Mouse (Mus musculus): ENCODE data around the gene Prr22. TPM values are rescaled to one million over a fixed set of nuclear protein-coding genes. Genes with fewer than 3 reads are reported as not detected.

Prr22 gene
- total and polyA plus RNA-seq, 2 experiments from 2014 or later, result 0.25 to 0.71 TPM

DNA sequence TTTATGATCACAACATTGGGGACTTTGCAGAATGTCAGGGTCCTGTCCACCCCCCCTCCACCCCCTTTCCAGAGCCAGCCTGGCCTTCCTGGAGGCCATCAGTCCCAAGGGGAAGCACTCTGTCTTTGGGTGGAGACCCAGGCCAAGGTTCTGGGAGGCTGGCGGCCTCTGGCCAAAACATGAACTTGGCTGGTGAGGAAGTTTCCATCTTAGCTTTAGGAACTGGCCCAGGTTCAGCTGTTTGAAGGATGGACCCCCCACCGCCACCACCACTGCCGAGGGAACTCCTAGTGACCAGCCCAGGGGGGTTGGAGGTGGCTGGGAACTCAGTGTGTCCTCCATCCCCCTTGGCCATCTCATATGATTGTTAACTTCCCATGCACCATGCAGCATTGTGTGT is 9.0 kb upstream of the Prr22 start:
- 59% methylated on average over 3 of the region's 3 CpGs for WGBS
- Histone ChIP-seq H3K9ac (no peak overlapping the region), H3K27me3 (ENCODE audit: insufficient read depth, low read length) (peaks cover 19% of the 10 kb centered on the region)

DNA sequence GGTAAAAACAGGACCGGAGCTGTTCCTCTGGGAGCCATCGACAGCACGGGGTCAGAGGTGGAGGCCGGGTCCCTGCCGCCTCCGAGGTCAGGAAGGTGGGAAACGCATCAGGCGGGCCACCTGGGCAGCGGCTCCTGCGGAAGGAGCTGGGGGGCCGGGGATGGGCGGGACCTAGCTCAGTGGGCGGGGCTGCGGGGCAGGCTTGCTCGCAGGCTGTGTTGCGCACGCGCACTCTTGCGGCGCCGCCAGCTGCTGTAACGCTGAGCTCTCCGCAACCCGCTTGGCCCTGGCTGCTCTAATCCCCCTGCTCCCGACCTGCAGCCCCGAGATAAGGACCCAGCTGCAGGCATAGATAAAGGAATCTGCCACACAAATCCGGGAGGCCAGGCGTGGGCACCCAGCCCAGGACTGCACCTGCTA is 8.0 kb upstream of the Prr22 start:
- peak; percentile 61 for ATAC-seq
- Histone ChIP-seq H3K9me3 (ENCODE audit: low read length) (no peaks in the 10 kb centered on the region), H3K36me3 (ENCODE audit: insufficient read depth) (peaks cover 5% of the 10 kb centered on the region), H3K4me3 (ENCODE audit: low read depth, low read length) (peak overlapping the region; percentile 53), H3K27me3 (ENCODE audit: insufficient read depth, low read length) (peaks cover 10% of the 10 kb centered on the region), H3K9ac (peak overlapping the region; percentile 69), H3K4me2 (ENCODE audit: low read depth) (peak overlapping the region; percentile 85), H3K27ac (ENCODE audit: low read depth, low read length) (peak overlapping the region; percentile 93), H3K4me1 (ENCODE audit: insufficient read depth) (peaks cover 17% of the 10 kb centered on the region)
- WGBS, result 2% methylated on average over 28 of the region's 28 CpGs
- DNase-seq, result peak; percentile 96
- TF ChIP-seq CTCF (IDR thresholded peaks at IDR 0.05; ENCODE audit: low read depth), result no peak

More for the DNA sequence above, 9.0 kb upstream of the Prr22 start:
- Histone ChIP-seq H3K9me3 (ENCODE audit: low read length) (no peaks in the 10 kb centered on the region), H3K4me3 (ENCODE audit: low read depth, low read length) (no peak overlapping the region), H3K4me2 (ENCODE audit: low read depth) (no peak overlapping the region), H3K4me1 (ENCODE audit: insufficient read depth) (peaks cover 17% of the 10 kb centered on the region), H3K36me3 (ENCODE audit: insufficient read depth) (no peaks in the 10 kb centered on the region), H3K27ac (ENCODE audit: low read depth, low read length) (no peak overlapping the region)
- ATAC-seq (no peak), DNase-seq (no peak)
- no peak for TF ChIP-seq CTCF (IDR thresholded peaks at IDR 0.05; ENCODE audit: low read depth)

DNA sequence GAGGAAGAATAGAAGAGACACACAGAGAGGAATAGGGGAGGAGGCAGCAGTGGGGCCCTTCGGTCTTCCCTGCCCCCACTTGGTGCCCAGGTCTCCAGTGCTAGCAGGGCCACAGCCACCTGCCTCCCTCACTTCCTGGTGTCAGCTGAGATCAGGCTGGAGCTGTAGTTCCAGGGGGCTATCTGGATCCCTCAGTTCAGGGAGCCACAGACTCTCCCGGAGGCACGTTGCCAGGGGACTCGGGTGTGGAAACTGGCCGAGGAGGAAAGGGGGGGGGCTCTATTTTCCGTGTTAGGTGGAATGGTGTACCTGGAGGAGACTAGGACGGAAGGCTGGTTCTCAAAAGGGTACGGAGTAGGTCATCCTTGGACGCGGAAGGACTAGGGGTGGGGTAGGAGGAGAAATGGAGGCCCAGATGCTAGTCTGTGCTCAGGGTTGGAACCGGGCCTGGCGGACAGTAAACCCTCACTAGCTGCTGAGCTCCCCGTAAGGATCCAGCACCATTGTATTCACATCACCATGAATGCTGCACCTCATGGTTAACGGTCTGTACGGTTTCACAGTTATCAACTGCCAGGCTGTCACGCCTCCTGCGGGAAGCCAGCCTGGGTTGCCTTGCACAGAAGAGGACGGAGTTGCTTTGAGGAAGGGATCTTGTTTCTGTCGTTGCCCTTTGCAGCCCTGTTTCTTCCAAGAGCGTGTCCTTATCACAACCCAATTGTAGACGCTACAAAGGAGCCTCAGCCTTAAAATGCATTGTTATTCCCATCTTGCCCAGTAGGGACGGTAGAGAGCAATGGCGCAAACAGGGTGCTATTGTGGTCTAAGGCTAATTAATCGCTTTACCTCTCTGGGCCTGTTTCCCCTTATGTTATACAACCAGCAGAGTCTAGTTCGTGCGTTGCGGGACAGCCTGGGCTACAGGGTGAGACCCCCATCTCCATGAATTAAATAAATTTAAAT is 7.0 kb upstream of the Prr22 start:
- Histone ChIP-seq H3K4me1 (ENCODE audit: insufficient read depth) (peaks cover 17% of the 10 kb centered on the region; the same call in 1 of the 2 replicates), H3K27me3 (ENCODE audit: insufficient read depth, low read length) (peaks cover under 1% of the 10 kb centered on the region; the same call in 1 of the 2 replicates), H3K27ac (ENCODE audit: low read depth, low read length) (peak overlapping the region; percentile 93), H3K4me2 (ENCODE audit: low read depth) (peak overlapping the region; percentile 85), H3K4me3 (ENCODE audit: low read depth, low read length) (no peak overlapping the region; the same call in 1 of the 2 replicates), H3K36me3 (ENCODE audit: insufficient read depth) (peaks cover 16% of the 10 kb centered on the region), H3K9me3 (ENCODE audit: low read length) (no peaks in the 10 kb centered on the region), H3K9ac (no peak overlapping the region)
- 44% methylated on average over 27 of the region's 27 CpGs for WGBS
- TF ChIP-seq CTCF (IDR thresholded peaks at IDR 0.05; ENCODE audit: low read depth), result peak; percentile 97
- ATAC-seq (no peak), DNase-seq (peak; percentile 77)

DNA sequence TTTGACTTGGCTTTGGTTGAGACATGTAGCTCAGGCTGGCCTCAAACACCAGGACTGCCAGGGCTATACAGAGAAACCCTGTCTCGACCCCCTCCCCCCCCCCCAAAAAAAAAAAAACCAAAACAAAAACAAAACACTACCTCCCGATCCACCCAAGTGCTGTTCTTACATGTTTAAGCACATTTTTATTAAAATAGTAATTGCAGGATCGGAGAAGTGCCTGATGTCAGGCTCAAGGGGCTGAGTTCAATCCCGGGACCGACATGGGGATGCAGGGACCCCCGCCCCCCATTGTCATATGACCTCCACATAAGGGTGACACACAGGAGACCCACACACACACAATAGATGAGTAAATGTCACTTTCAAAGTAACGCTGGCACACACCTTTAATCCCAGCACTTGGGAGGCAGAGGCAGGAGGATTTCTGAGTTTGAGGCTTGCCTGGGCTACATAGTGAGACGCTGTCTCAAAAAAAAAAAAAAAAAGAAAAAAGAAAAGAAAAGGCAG is 6.3 kb upstream of the Prr22 start:
- TF ChIP-seq CTCF (IDR thresholded peaks at IDR 0.05; ENCODE audit: low read depth), result no peak

DNA sequence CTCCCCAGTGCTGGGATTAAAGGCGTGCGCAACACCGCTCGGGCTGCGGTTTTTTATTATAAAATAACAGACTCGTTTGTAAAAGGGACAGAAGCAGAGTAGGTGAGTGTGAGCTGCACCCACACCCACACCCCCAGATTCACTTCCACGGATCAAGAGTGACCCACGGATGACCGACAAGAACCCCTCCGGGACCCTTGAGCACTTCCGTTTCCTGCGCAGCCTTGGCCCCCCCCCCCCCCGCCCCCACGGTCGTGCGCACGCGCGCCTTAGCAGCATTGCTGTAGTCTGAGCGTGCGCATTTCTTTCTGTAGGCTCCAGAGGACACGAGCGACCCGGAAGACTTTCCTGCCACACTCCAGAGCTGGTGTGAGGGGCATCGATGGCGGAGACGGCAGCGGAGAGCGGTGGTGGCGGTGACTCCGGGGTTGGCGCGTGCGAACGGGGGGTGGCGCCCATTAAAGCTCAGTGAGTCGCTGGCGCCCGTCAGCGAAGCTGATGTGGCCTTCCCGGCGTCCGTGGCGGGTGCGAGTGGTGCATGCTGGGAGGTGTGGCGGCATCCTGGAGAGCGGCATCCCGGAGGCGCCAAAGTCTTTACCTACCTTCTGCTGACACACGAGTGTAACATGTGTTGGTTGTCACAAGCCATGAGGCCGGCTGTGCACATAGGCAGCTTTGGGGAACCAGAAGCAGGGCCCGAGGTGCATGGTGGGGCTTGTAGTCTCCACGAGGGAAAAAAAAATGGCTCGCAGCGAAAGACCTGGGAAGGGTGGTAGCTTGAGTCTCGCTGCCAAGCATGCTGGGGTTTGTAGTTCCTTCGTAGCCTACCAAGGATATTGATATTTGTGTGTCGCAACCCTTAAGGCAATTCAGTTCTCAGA is 5.3 kb upstream of the Prr22 start, which contains the start of gene Dus3l:
TSS of gene Dus3l (plus strand) at position 284 of the 881 bp plus-strand sequence.
- TF ChIP-seq CTCF (IDR thresholded peaks at IDR 0.05; ENCODE audit: low read depth), result no peak
- H3K4me1 ChIP-seq (ENCODE audit: insufficient read depth), result peaks cover 17% of the 10 kb centered on the region; the same call in 1 of the 2 replicates
- H3K27ac ChIP-seq (ENCODE audit: low read depth, low read length), result peak within 1 kb of the TSS; percentile 97
- H3K9me3 ChIP-seq (ENCODE audit: low read length), result no peaks in the 10 kb centered on the region
- H3K4me2 ChIP-seq (ENCODE audit: low read depth), result peak within 1 kb of the TSS; percentile 73
- H3K36me3 ChIP-seq (ENCODE audit: insufficient read depth), result peaks cover 33% of the 10 kb centered on the region
- DNase-seq (peak; percentile 94), ATAC-seq (peak; percentile 91)
- 1% methylated on average over 54 of the region's 58 CpGs for WGBS
- peak within 1 kb of the TSS; percentile 81 for H3K9ac ChIP-seq
- H3K4me3 ChIP-seq (ENCODE audit: low read depth, low read length), result peak within 1 kb of the TSS; percentile 66
- no peaks in the 10 kb centered on the region for H3K27me3 ChIP-seq (ENCODE audit: insufficient read depth, low read length)

More for the DNA sequence above, 6.3 kb upstream of the Prr22 start:
- ATAC-seq (no peak), DNase-seq (no peak)
- peaks cover 23% of the 10 kb centered on the region for H3K36me3 ChIP-seq (ENCODE audit: insufficient read depth)
- H3K9me3 ChIP-seq (ENCODE audit: low read length), result no peaks in the 10 kb centered on the region
- H3K27ac ChIP-seq (ENCODE audit: low read depth, low read length), result peak overlapping the region; percentile 97
- no peak overlapping the region for H3K9ac ChIP-seq
- no peaks in the 10 kb centered on the region for H3K27me3 ChIP-seq (ENCODE audit: insufficient read depth, low read length)
- peak overlapping the region; percentile 66; the same call in 1 of the 2 replicates for H3K4me3 ChIP-seq (ENCODE audit: low read depth, low read length)
- H3K4me1 ChIP-seq (ENCODE audit: insufficient read depth), result peaks cover 17% of the 10 kb centered on the region; the same call in 1 of the 2 replicates
- H3K4me2 ChIP-seq (ENCODE audit: low read depth), result peak overlapping the region; percentile 73
- WGBS, result 81% methylated on average over 8 of the region's 8 CpGs

DNA sequence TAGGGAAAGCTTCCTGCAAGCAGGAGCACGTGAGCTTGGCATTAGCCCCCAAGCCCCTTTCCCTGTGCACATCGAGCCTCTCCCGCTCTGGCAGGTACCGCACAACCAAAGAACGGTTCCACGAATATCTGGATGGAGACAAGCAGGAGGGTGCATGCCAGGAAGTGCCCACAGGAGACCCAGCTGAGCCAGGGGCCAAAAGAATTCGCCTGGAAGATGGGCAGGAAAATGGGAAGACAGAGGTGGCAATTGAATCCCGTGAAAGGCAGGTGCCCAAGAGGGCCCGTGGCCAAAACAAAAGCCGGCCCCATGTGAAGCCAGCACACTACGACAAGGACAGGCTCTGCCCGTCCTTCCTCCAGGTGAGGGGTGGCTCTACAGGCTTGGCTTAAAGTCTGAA is 4.6 kb upstream of the Prr22 start:
- Histone ChIP-seq H3K27me3 (ENCODE audit: insufficient read depth, low read length) (no peaks in the 10 kb centered on the region), H3K4me2 (ENCODE audit: low read depth) (peak overlapping the region; percentile 73), H3K9ac (peak overlapping the region; percentile 81), H3K27ac (ENCODE audit: low read depth, low read length) (peak overlapping the region; percentile 97), H3K4me1 (ENCODE audit: insufficient read depth) (peaks cover 17% of the 10 kb centered on the region; the same call in 1 of the 2 replicates), H3K9me3 (ENCODE audit: low read length) (no peaks in the 10 kb centered on the region), H3K36me3 (ENCODE audit: insufficient read depth) (peaks cover 38% of the 10 kb centered on the region), H3K4me3 (ENCODE audit: low read depth, low read length) (peak overlapping the region; percentile 66)
- ATAC-seq (peak; percentile 0; the same call in 1 of the 2 replicates), DNase-seq (no peak)
- TF ChIP-seq CTCF (IDR thresholded peaks at IDR 0.05; ENCODE audit: low read depth), result no peak
- 52% methylated on average over 12 of the region's 12 CpGs for WGBS
